ENCODE assay signal across 8 mouse cellular contexts in the genomic region with DNA sequence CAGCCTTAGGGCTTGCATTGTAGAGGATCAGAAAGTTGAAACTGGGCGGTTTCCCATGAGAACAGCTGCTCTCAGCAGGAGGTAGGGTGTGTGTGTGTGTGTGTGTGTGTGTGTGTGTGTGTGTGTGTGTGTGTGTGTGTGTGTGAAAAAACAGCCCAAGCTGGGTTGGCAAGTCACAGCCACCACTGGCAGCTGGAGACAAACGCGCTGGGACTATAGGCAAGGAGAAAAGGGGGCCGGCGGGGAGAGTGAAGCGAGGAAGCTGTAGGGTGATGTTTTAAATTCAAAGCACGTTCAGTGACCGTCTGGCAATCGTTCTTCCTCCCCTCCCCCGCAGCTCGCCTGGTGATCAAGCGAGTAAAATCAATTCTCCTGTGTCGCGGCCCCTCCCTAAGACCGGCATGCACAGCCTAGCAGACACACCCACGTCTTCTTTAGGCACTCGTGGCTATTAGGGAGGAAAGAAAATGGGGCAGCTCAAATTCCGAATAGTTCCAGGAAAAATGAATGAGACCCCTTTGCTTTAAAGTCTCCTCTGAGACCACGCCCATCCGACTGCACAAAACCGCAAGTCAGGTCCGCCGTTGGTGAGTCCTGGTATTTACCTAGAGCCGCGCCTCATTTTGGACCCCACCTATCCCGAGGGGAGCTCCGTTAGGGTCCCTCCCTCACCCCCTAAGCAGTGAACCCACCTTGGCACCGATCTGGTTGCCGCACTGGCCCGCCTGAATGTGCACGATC. TPM values are rescaled to one million over a fixed set of nuclear protein-coding genes. Genes with fewer than 3 reads are reported as not detected.
DNase-seq lines count a peak whose midpoint lies in the region; ATAC-seq and TF ChIP-seq lines count a peak whose summit lies in the region.

No protein-coding gene starts in this region.

- peak overlapping the region; percentile 66 for H3K4me3 ChIP-seq in liver, embryonic 11.5 days (ENCODE audit: low read depth, low read length)

- H3K4me1 ChIP-seq in liver, embryonic 11.5 days (replicated peaks; ENCODE audit: control insufficient read depth, insufficient read depth, low read length): peaks cover 18% of the 10 kb centered on the region

- H3K27me3 ChIP-seq in liver, embryonic 11.5 days (replicated peaks; ENCODE audit: control insufficient read depth, insufficient read depth, low read length): peaks cover 47% of the 10 kb centered on the region

- no peak overlapping the region for H3K27ac ChIP-seq in liver, embryonic 11.5 days (ENCODE audit: low read depth, low read length)

- DNase-seq in frontal cortex, postnatal 10 days (ENCODE audit: low spot score in 2 of 2): peak; percentile 73 to 81
- peak; percentile 93 for DNase-seq in brain, embryonic 14.5 days (ENCODE audit: low read depth)
- peak; percentile 46 to 60 for DNase-seq in heart, adult 18-20 months
- DNase-seq in kidney, adult 8-10 months: peak; percentile 61 to 75
- peak; percentile 52 for DNase-seq in liver, embryonic 11.5 days (ENCODE audit: low spot score)
- peak; percentile 68 for DNase-seq in naive thymus-derived CD4-positive, alpha-beta T cell, adult 2 months (ENCODE audit: low read depth)
- DNase-seq in thymus, adult 18-20 months: peak; percentile 24 to 47

- H3K36me3 ChIP-seq in liver, embryonic 11.5 days (ENCODE audit: control insufficient read depth, insufficient read depth, low read length): no peaks in the 10 kb centered on the region

- TF ChIP-seq POLR2A in brain, embryonic 14.5 days (IDR thresholded peaks at IDR 0.05; ENCODE audit: borderline replicate concordance, extremely low read depth, insufficient read depth, insufficient read length, poor library complexity, severe bottlenecking): no peak

- H3K9me3 ChIP-seq in liver, embryonic 11.5 days (ENCODE audit: control insufficient read depth, low read length): no peaks in the 10 kb centered on the region

- TF ChIP-seq CTCF in brain, embryonic 14.5 days (IDR thresholded peaks at IDR 0.05; ENCODE audit: borderline replicate concordance, extremely low read depth, insufficient read depth, insufficient read length): peak; percentile 26; the same call in 1 of the 2 replicates

- H3K9ac ChIP-seq in liver, embryonic 11.5 days (ENCODE audit: low read depth, low read length): peak overlapping the region; percentile 41; the same call in 1 of the 2 replicates

- peak overlapping the region; percentile 91 for H3K4me2 ChIP-seq in liver, embryonic 11.5 days

- no peak for ATAC-seq in frontal cortex, adult (ENCODE audit: low TSS enrichment)
- ATAC-seq in liver, embryonic 11.5 days (replicated peaks; ENCODE audit: low FRiP score): no peak; the same call in 1 of the 2 replicates

- WGBS in liver, embryonic 11.5 days: 2% methylated on average over 31 of the region's 31 CpGs

RNA-seq across cellular contexts. Expression of gene Tubb2b, which starts 0.6 kb away (rescaled TPM):
- polyA plus RNA-seq in brain, embryonic 14.5 days (2012; rRNA removed): 7,416 and 8,191 TPM in 2 replicates
- total RNA-seq in heart, adult 18-20 months (2021): 1 to 10 TPM; 4.8 to 8.6 TPM
- 7.6 and 7.7 TPM in 2 replicates for polyA plus RNA-seq in liver, embryonic 11.5 days (2014; fragmentation: Nextera tagmentation; extraction: Ambion mirVana)

RNA-seq across cellular contexts. Expression of gene Psmg4, which starts 33.1 kb away (rescaled TPM):
- 113 and 208 TPM in 2 replicates for polyA plus RNA-seq in brain, embryonic 14.5 days (2012; rRNA removed)
- total RNA-seq in heart, adult 18-20 months (2021): 10 to 100 TPM; 25.0 to 32.9 TPM
- polyA plus RNA-seq in liver, embryonic 11.5 days (2014; fragmentation: Nextera tagmentation; extraction: Ambion mirVana): 85.0 and 91.4 TPM in 2 replicates

RNA-seq across cellular contexts. Expression of gene Tubb2a, which starts 51.8 kb away (rescaled TPM):
- 3,454 and 3,966 TPM in 2 replicates for polyA plus RNA-seq in brain, embryonic 14.5 days (2012; rRNA removed)
- total RNA-seq in heart, adult 18-20 months (2021): 10 to 100 TPM; 51.0 to 70.1 TPM
- 81.0 and 87.9 TPM in 2 replicates for polyA plus RNA-seq in liver, embryonic 11.5 days (2014; fragmentation: Nextera tagmentation; extraction: Ambion mirVana)

Comparison
In these comparisons a context has a peak if more than half of its experiments do, and no peak if none do; other contexts are left out.
1. DNase-seq: peak in every context shown above with its lines; median percentile 93 in brain, embryonic 14.5 days; 77 in frontal cortex, postnatal 10 days; 68 in kidney, adult 8-10 months; 68 in naive thymus-derived CD4-positive, alpha-beta T cell, adult 2 months; 53 in heart, adult 18-20 months; 52 in liver, embryonic 11.5 days; 36 in thymus, adult 18-20 months.
2. RNA of gene Tubb2b, which starts 0.6 kb away (polyA plus RNA-seq): 7,416 to 8,191 TPM in brain, embryonic 14.5 days; 7.6 to 7.7 TPM in liver, embryonic 11.5 days; every median in the first group is over 100 times any median in the second.
3. RNA of gene Tubb2a, which starts 51.8 kb away (polyA plus RNA-seq): 3,454 to 3,966 TPM in brain, embryonic 14.5 days; 81.0 to 87.9 TPM in liver, embryonic 11.5 days; every median in the first group is over 10 times any median in the second.